Mouse (Mus musculus) E14TG2a.4 (cell line): ENCODE measurements at regions not wholly inside any gene's neighbourhood (a gene's known extent, or its start where the extent isn't known, plus 50 kb on each side); places are given as distances from the start of the nearest gene placed in this dataset.

Experiments
- H3K27me3 ChIP-seq: 2 replicates; pipeline ENCODE4 v1.6.1; 2014; ENCODE audit warnings: low read length, control low read depth; ENCODE audit not compliant: insufficient read depth
- H3K36me3 ChIP-seq: 2 replicates; pipeline ENCODE4 v1.6.1; 2014; ENCODE audit warnings: low read length, control low read depth; ENCODE audit not compliant: insufficient read depth
- H3K4me1 ChIP-seq: replicated peaks from 2 replicates; pipeline ENCODE4 v1.6.1; 2014; ENCODE audit warnings: low read depth, low read length, control low read depth
- H3K4me3 ChIP-seq: replicated peaks from 2 replicates; pipeline ENCODE4 v1.5.1; 2014; ENCODE audit warnings: mild to moderate bottlenecking, low read length
- H3K9me3 ChIP-seq: 2 replicates; pipeline ENCODE4 v1.6.1; 2014; ENCODE audit warnings: low read length, control low read depth
- CTCF ChIP-seq: conservative IDR thresholded peaks from 2 replicates; pipeline ENCODE4 v1.5.1; 2014; ENCODE audit warnings: low read length
- NANOG ChIP-seq: IDR thresholded peaks from 2 replicates; pipeline ENCODE4 v1.6.1; 2014; ENCODE audit warnings: borderline replicate concordance, low read length, mixed read lengths
- POU5F1 ChIP-seq: IDR thresholded peaks from 2 replicates; pipeline ENCODE4 v1.6.1; 2014; ENCODE audit warnings: low read length, borderline replicate concordance

DNA sequence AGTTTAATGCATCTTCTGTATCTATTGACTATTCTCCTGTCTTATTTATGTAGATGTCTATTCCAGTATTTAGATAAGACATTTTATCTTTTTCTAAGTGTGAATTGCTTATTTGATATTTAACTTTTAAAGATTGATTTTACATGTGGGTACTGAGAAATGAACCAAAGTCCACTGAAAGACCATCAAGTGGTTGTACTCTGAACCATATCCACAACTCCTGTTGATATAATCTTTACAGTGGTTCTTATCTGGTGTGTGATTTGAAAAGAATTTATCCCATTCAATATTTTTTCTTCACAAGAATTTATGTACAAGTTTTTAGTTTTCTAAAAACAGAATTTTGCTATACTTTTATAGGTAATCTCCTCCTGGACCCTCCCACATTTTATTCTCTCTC is 422.6 kb upstream of the Galntl6 start:
- Histone ChIP-seq H3K4me1 (no peaks in the 10 kb centered on the region), H3K9me3 (no peaks in the 10 kb centered on the region), H3K36me3 (no peaks in the 10 kb centered on the region), H3K4me3 (no peak overlapping the region), H3K27me3 (no peaks in the 10 kb centered on the region)
- TF ChIP-seq POU5F1 (no peak), CTCF (no peak), NANOG (no peak)
